Mouse (Mus musculus) midbrain, postnatal 0 days (tissue): Measurements from ENCODE around the gene Hist1h4a. TPM values are rescaled to one million over a fixed set of nuclear protein-coding genes. Genes with fewer than 3 reads are reported as not detected.
A peak's percentile ranks its signal among the peaks of the same experiment; 100 is the strongest.
"Not testable (repeated sequence)": the region's sequence is repeated elsewhere in the genome, so short reads cannot be mapped to it uniquely, and the experiment has no call there.

Experiments used
- ATAC-seq: fragments of 200-750 bp; cut with Nextera tagmentation; 2 replicates; pipeline ENCODE4 v1.8.0; 2017; ENCODE audit warnings: moderate number of reproducible peaks, mild to moderate bottlenecking, moderate TSS enrichment, moderate library complexity; ENCODE audit not compliant: low FRiP score
- DNase-seq: peaks from one replicate; pipeline ENCODE4 v3.0.0-alpha.2; 2015; ENCODE audit warnings: low spot score
- H3K27ac ChIP-seq: fragments of 300-500 bp; sonication (generic); 2 replicates; pipeline ENCODE4 v1.5.1; 2014; ENCODE audit warnings: low read depth, mild to moderate bottlenecking, low read length, mixed read lengths
- H3K27me3 ChIP-seq: fragments of 300-500 bp; sonication (generic); 2 replicates; pipeline ENCODE4 v1.6.1; 2014; ENCODE audit warnings: low read length, control low read depth, mixed read lengths; ENCODE audit not compliant: insufficient read depth
- H3K36me3 ChIP-seq: fragments of 300-500 bp; sonication (generic); 2 replicates; pipeline ENCODE4 v1.6.1; 2014; ENCODE audit warnings: low read length, control low read depth, mixed read lengths; ENCODE audit not compliant: insufficient read depth
- H3K4me1 ChIP-seq: fragments of 300-500 bp; sonication (generic); 2 replicates; pipeline ENCODE4 v1.6.1; 2014; ENCODE audit warnings: mild to moderate bottlenecking, control low read depth, antibody characterized with exemption, low read length, mixed read lengths; ENCODE audit not compliant: insufficient read depth
- H3K4me2 ChIP-seq: fragments of 300-500 bp; sonication (generic); 2 replicates; pipeline ENCODE4 v1.6.1; 2014; ENCODE audit warnings: low read depth, mild to moderate bottlenecking, low read length, mixed read lengths; ENCODE audit not compliant: poor library complexity, severe bottlenecking
- H3K4me3 ChIP-seq: fragments of 300-500 bp; sonication (generic); 2 replicates; pipeline ENCODE4 v1.5.1; 2014; ENCODE audit warnings: low read depth, mild to moderate bottlenecking, low read length, moderate library complexity
- H3K9ac ChIP-seq: fragments of 300-500 bp; sonication (generic); replicated peaks from 2 replicates; pipeline ENCODE4 v1.6.1; 2014; ENCODE audit warnings: mild to moderate bottlenecking, low read length, moderate library complexity, mixed read lengths; ENCODE audit not compliant: poor library complexity, severe bottlenecking
- H3K9me3 ChIP-seq: fragments of 300-500 bp; sonication (generic); 2 replicates; pipeline ENCODE4 v1.6.1; 2016; ENCODE audit warnings: low read length, control low read depth
- CTCF ChIP-seq: IDR thresholded peaks from 2 replicates; pipeline ENCODE4 v1.5.1; 2016; ENCODE audit warnings: antibody characterized with exemption, mild to moderate bottlenecking
- WGBS: fragments of 180-500 bp; shearing (Covaris S2); extraction: QIAGEN DNeasy Blood & Tissue Kit; methylation state at CpG from one replicate; pipeline ENCODE4 v1.1.7; 2014; 5-methylcytosine and 5-hydroxymethylcytosine counted together
- polyA plus RNA-seq: library from polyadenylated mRNA; unstranded; fragments of >200 nt; fragmentation: Nextera tagmentation; extraction: Ambion mirVana; gene quantifications from 2 replicates; pipeline ENCODE4 v1.2.1, GENCODE M21; 2015
- total RNA-seq: library from RNA; depleted of rRNA; stranded (reverse); fragments of >200 nt; gene quantifications from 2 replicates; pipeline ENCODE4 v1.2.3, GENCODE M21; 2014

Gene Hist1h4a
- total and polyA plus RNA-seq, 2 experiments from 2014 or later: 405 TPM; not detected in 1

DNA sequence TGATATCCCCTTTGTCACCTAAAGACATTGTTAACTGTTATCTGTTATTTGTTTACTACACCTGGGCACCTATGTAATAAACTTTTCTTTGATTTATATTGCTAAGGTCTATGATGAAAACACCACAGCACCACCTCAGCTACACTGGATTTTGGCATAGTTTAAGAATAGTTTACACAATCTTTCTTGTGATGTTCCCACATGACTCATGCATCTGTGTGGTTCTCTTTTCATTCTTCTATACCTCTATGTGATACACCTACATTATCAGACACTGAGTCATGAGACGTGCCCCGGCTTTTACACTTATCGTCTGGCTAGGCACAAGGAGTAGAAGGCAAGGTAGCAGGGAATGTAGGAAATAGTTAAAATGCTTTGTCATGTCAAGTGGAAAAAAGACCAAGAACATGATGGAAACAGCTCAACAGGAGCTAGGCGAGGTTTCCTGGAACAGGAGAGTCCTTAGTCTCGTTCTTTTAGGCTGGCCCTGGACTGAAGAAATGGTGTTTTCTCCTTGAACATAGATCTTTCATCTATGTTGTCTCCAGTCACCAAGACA, 11.4 kb downstream of the Hist1h4a start:
- no peak overlapping the region for H3K27ac ChIP-seq

DNA sequence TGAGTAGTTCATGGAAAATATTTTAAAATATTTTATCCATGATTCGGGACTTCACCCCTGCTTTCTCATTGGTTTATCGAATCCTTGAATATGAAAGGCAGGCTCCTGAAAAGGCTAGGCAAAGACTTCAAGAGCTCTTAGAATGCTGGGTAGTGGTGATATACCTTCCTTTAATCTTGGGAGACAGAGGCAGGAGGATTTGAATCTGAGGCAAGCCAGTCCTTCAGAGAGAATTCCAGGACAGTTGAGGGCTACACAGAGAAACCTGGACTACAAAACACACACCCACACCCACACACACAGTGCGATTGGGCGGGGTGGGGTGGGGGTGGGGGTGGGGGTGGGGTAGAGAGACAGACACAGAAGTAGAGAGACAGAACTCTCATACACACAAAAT, 13.1 kb downstream of the Hist1h4a start:
- WGBS: 2% methylated on average over 4 of the region's 4 CpGs
- DNase-seq: no peak

More for the DNA sequence above, 11.4 kb downstream of the Hist1h4a start:
- no peak overlapping the region for H3K9ac ChIP-seq
- 90% methylated on average over 5 of the region's 5 CpGs for WGBS
- H3K36me3 ChIP-seq: no peaks in the 10 kb centered on the region
- H3K4me3 ChIP-seq: no peak overlapping the region
- DNase-seq (no peak), ATAC-seq (no peak)
- no peak for TF ChIP-seq CTCF
- H3K27me3 ChIP-seq: no peaks in the 10 kb centered on the region
- no peaks in the 10 kb centered on the region for H3K9me3 ChIP-seq
- H3K4me1 ChIP-seq: 0 out of 2 replicates have a peak, but pooled peaks cover 3% of the 10 kb centered on the region
- no peak overlapping the region for H3K4me2 ChIP-seq

GRCm38 (mm10) chr13:23747081-23747891, 13.7 kb downstream of the Hist1h4a start:
- no peaks in the 10 kb centered on the region for H3K9me3 ChIP-seq
- H3K4me3 ChIP-seq: peak overlapping the region; percentile 37
- no peaks in the 10 kb centered on the region for H3K36me3 ChIP-seq
- no peaks in the 10 kb centered on the region for H3K27me3 ChIP-seq
- no peak for DNase-seq
- no peak for ATAC-seq
- WGBS: 2% methylated on average over 9 of the region's 13 CpGs
- peak overlapping the region; percentile 47 for H3K27ac ChIP-seq
- TF ChIP-seq CTCF: no peak
- 0 out of 2 replicates have a peak, but pooled peaks cover 3% of the 10 kb centered on the region for H3K4me1 ChIP-seq
- H3K4me2 ChIP-seq: peak overlapping the region; percentile 69
- H3K9ac ChIP-seq: no peak overlapping the region

More for the DNA sequence above, 13.1 kb downstream of the Hist1h4a start:
- H3K27ac ChIP-seq: no peak overlapping the region
- H3K27me3 ChIP-seq: no peaks in the 10 kb centered on the region
- H3K4me3 ChIP-seq: no peak overlapping the region
- no peak overlapping the region for H3K4me2 ChIP-seq
- 0 out of 2 replicates have a peak, but pooled peaks cover 3% of the 10 kb centered on the region for H3K4me1 ChIP-seq
- H3K36me3 ChIP-seq: no peaks in the 10 kb centered on the region
- ATAC-seq: no peak
- no peak for TF ChIP-seq CTCF
- H3K9ac ChIP-seq: no peak overlapping the region
- H3K9me3 ChIP-seq: no peaks in the 10 kb centered on the region

DNA sequence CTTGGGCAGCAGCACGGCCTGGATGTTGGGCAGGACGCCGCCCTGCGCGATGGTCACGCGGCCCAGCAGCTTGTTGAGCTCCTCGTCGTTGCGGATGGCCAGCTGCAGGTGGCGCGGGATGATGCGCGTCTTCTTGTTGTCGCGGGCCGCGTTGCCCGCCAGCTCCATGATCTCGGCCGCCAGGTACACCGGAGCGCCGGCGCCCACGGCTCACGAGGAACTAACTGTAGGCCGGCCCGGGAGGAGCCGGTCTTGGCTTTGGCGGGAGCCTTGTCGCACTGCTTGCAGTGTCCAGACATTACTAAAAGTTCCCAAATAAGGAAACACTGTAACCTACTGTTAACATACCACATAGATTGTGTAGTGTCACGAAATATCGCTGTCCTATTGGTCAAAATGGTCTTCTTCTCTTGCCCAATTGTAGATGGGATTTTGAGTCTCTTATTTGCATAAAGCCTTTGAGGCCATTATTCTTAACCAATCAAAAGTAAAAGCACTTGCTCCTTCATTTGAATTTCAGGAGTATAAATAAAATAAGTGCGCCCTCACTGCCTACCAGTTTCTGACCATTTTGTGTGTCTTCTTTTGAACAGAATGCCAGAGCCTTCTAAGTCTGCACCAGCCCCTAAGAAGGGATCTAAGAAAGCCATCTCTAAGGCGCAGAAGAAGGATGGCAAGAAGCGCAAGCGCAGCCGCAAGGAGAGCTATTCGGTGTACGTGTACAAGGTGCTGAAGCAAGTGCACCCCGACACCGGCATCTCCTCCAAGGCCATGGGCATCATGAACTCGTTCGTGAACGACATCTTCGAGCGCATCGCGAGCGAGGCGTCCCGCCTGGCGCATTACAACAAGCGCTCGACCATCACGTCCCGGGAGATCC, 14.6 kb downstream of the Hist1h4a start, which contains the start of gene Hist1h2bb:
Gene Hist1h2bb, plus strand, starts transcription at position 534 of the 880 bp plus-strand sequence.
- H3K4me2 ChIP-seq: peak within 1 kb of the TSS; percentile 69
- not testable (repeated sequence) for H3K36me3 ChIP-seq, H3K27me3 ChIP-seq, H3K4me1 ChIP-seq, H3K9me3 ChIP-seq, H3K9ac ChIP-seq
- H3K27ac ChIP-seq: peak within 1 kb of the TSS; percentile 85
- under 1% methylated on average over 38 of the region's 58 CpGs for WGBS
- DNase-seq (peak; percentile 95), ATAC-seq (peak; percentile 92)
- H3K4me3 ChIP-seq: peak within 1 kb of the TSS; percentile 37

GRCm38 (mm10) chr13:23745381-23746161, 15.5 kb downstream of the Hist1h4a start, which contains the start of gene Hist1h3c:
Gene Hist1h3c, minus strand, starts transcription at chr13:23745602.
- peak within 1 kb of the TSS; percentile 69 for H3K4me2 ChIP-seq
- no peak for TF ChIP-seq CTCF
- 1% methylated on average over 21 of the region's 28 CpGs for WGBS
- H3K27me3 ChIP-seq: no peaks in the 10 kb centered on the region
- peak within 1 kb of the TSS; percentile 37 for H3K4me3 ChIP-seq
- H3K9ac ChIP-seq: no peak within 1 kb of the TSS
- ATAC-seq (peak; percentile 81), DNase-seq (peak; percentile 95)
- H3K27ac ChIP-seq: peak within 1 kb of the TSS; percentile 85
- no peaks in the 10 kb centered on the region for H3K36me3 ChIP-seq
- H3K4me1 ChIP-seq: 0 out of 2 replicates have a peak, but pooled peaks cover 3% of the 10 kb centered on the region
- H3K9me3 ChIP-seq: no peaks in the 10 kb centered on the region
